In genomic region chr10:44360632-44361031, GRCm38 (mm10) we compare ENCODE assay signal across 16 mouse cellular contexts.
A peak's percentile ranks its signal among the peaks of the same experiment; 100 is the strongest.
DNase-seq lines count a peak whose midpoint lies in the region; ATAC-seq lines count a peak whose summit lies in the region.
"Had no signal": no experiment of that assay in that cellular context is flagged by ENCODE, and none has a peak within 500 bp of the region (broad histone marks: within the 10 kb centered on the region; RNA-seq: fewer than 3 reads in every experiment).

No protein-coding gene starts in this region.

- DNase-seq in embryonic facial prominence, embryonic 10.5 days (ENCODE audit: low spot score): no peak
- DNase-seq in hindbrain, embryonic 14.5 days (ENCODE audit: low spot score): no peak
- DNase-seq in urinary bladder, adult 2 months (ENCODE audit: low spot score): no peak
- DNase-seq: adrenal gland, postnatal 36 days; cerebellum, adult 8-10 months; kidney, adult 18-20 months; kidney, postnatal 10 days; lung, postnatal 10 days; thymus, adult 18-20 months had no signal

- H3K27me3 ChIP-seq in embryonic facial prominence, embryonic 12.5 days: no peaks in the 10 kb centered on the region
- H3K27me3 ChIP-seq in embryonic facial prominence, embryonic 10.5 days (replicated peaks; ENCODE audit: low read depth, poor library complexity, severe bottlenecking): no peaks in the 10 kb centered on the region
- H3K27me3 ChIP-seq in hindbrain, embryonic 16.5 days (replicated peaks; ENCODE audit: control insufficient read depth, insufficient read depth, low read length): no peaks in the 10 kb centered on the region
- no peaks in the 10 kb centered on the region for H3K27me3 ChIP-seq in hindbrain, embryonic 14.5 days (ENCODE audit: control insufficient read depth, insufficient read depth, low read length)
- H3K27me3 ChIP-seq in midbrain, embryonic 13.5 days: no peaks in the 10 kb centered on the region
- H3K27me3 ChIP-seq in midbrain, embryonic 15.5 days (replicated peaks): no peaks in the 10 kb centered on the region
- H3K27me3 ChIP-seq in liver, embryonic 12.5 days (replicated peaks): no peaks in the 10 kb centered on the region
- H3K27me3 ChIP-seq: stomach, embryonic 15.5 days had no signal

- H3K27ac ChIP-seq in embryonic facial prominence, embryonic 12.5 days: no peak overlapping the region
- no peak overlapping the region for H3K27ac ChIP-seq in embryonic facial prominence, embryonic 10.5 days (replicated peaks)
- H3K27ac ChIP-seq in hindbrain, embryonic 16.5 days (ENCODE audit: low read depth, low read length): no peak overlapping the region
- no peak overlapping the region for H3K27ac ChIP-seq in hindbrain, embryonic 14.5 days
- H3K27ac ChIP-seq in midbrain, embryonic 13.5 days: no peak overlapping the region
- H3K27ac ChIP-seq in midbrain, embryonic 15.5 days: no peak overlapping the region
- H3K27ac ChIP-seq in liver, embryonic 12.5 days: no peak overlapping the region
- H3K27ac ChIP-seq: layer of hippocampus, adult 2 months; stomach, embryonic 15.5 days had no signal

- H3K9ac ChIP-seq in embryonic facial prominence, embryonic 12.5 days: 0 out of 2 replicates have a peak overlapping the region, but pooled peaks have one; percentile 19
- H3K9ac ChIP-seq in hindbrain, embryonic 16.5 days (ENCODE audit: low read depth, low read length): no peak overlapping the region
- H3K9ac ChIP-seq in hindbrain, embryonic 14.5 days: no peak overlapping the region
- H3K9ac ChIP-seq in midbrain, embryonic 13.5 days (replicated peaks): no peak overlapping the region
- no peak overlapping the region for H3K9ac ChIP-seq in midbrain, embryonic 15.5 days
- H3K9ac ChIP-seq in liver, embryonic 12.5 days: no peak overlapping the region
- H3K9ac ChIP-seq: stomach, embryonic 15.5 days had no signal

- no peaks in the 10 kb centered on the region for H3K9me3 ChIP-seq in embryonic facial prominence, embryonic 12.5 days
- no peaks in the 10 kb centered on the region for H3K9me3 ChIP-seq in embryonic facial prominence, embryonic 10.5 days
- H3K9me3 ChIP-seq in hindbrain, embryonic 16.5 days (ENCODE audit: control insufficient read depth, low read length): no peaks in the 10 kb centered on the region
- no peaks in the 10 kb centered on the region for H3K9me3 ChIP-seq in hindbrain, embryonic 14.5 days (ENCODE audit: control insufficient read depth, low read length)
- H3K9me3 ChIP-seq in midbrain, embryonic 13.5 days: no peaks in the 10 kb centered on the region
- no peaks in the 10 kb centered on the region for H3K9me3 ChIP-seq in midbrain, embryonic 15.5 days
- no peaks in the 10 kb centered on the region for H3K9me3 ChIP-seq in liver, embryonic 12.5 days (replicated peaks)
- H3K9me3 ChIP-seq: stomach, embryonic 15.5 days had no signal

- peaks cover 6% of the 10 kb centered on the region; the same call in 1 of the 2 replicates for H3K4me1 ChIP-seq in embryonic facial prominence, embryonic 12.5 days
- H3K4me1 ChIP-seq in embryonic facial prominence, embryonic 10.5 days: peaks cover 23% of the 10 kb centered on the region
- H3K4me1 ChIP-seq in hindbrain, embryonic 16.5 days (ENCODE audit: control insufficient read depth, insufficient read depth, low read depth, low read length): no peaks in the 10 kb centered on the region; the same call in 1 of the 2 replicates
- H3K4me1 ChIP-seq in hindbrain, embryonic 14.5 days (replicated peaks; ENCODE audit: control insufficient read depth, insufficient read depth, low read length): 0 out of 2 replicates have a peak, but pooled peaks cover 4% of the 10 kb centered on the region
- H3K4me1 ChIP-seq in midbrain, embryonic 13.5 days (replicated peaks): peaks cover 4% of the 10 kb centered on the region; the same call in 1 of the 2 replicates
- 0 out of 2 replicates have a peak, but pooled peaks cover 4% of the 10 kb centered on the region for H3K4me1 ChIP-seq in midbrain, embryonic 15.5 days
- peaks cover 9% of the 10 kb centered on the region; the same call in 1 of the 2 replicates for H3K4me1 ChIP-seq in liver, embryonic 12.5 days
- H3K4me1 ChIP-seq: stomach, embryonic 15.5 days had no signal

- ATAC-seq in embryonic facial prominence, embryonic 12.5 days (ENCODE audit: insufficient number of reproducible peaks, insufficient read depth, low FRiP score, low TSS enrichment): no peak
- ATAC-seq in hindbrain, embryonic 16.5 days: peak; percentile 54
- no peak for ATAC-seq in hindbrain, embryonic 14.5 days (ENCODE audit: low FRiP score)
- 0 out of 2 replicates have a peak, but pooled peaks have one; percentile 37 for ATAC-seq in midbrain, embryonic 13.5 days
- ATAC-seq in midbrain, embryonic 15.5 days (replicated peaks): no peak
- ATAC-seq in liver, embryonic 12.5 days: no peak

- H3K36me3 ChIP-seq in embryonic facial prominence, embryonic 12.5 days: no peaks in the 10 kb centered on the region
- H3K36me3 ChIP-seq in embryonic facial prominence, embryonic 10.5 days (replicated peaks): peaks cover 3% of the 10 kb centered on the region; the same call in 1 of the 2 replicates
- H3K36me3 ChIP-seq in hindbrain, embryonic 16.5 days (ENCODE audit: control insufficient read depth, insufficient read depth, low read length): no peaks in the 10 kb centered on the region
- H3K36me3 ChIP-seq in hindbrain, embryonic 14.5 days (replicated peaks; ENCODE audit: control insufficient read depth, insufficient read depth): 0 out of 2 replicates have a peak, but pooled peaks cover 3% of the 10 kb centered on the region
- H3K36me3 ChIP-seq in midbrain, embryonic 13.5 days: no peaks in the 10 kb centered on the region
- H3K36me3 ChIP-seq in midbrain, embryonic 15.5 days (replicated peaks): no peaks in the 10 kb centered on the region
- H3K36me3 ChIP-seq in liver, embryonic 12.5 days: 0 out of 2 replicates have a peak, but pooled peaks cover 4% of the 10 kb centered on the region
- H3K36me3 ChIP-seq: stomach, embryonic 15.5 days had no signal

- 82% methylated on average over 11 of the region's 11 CpGs for WGBS in embryonic facial prominence, embryonic 12.5 days
- WGBS in embryonic facial prominence, embryonic 10.5 days: 82% methylated on average over 11 of the region's 11 CpGs
- WGBS in hindbrain, embryonic 16.5 days: 77% methylated on average over 11 of the region's 11 CpGs
- whole genome bisulfite sequencing in hindbrain, embryonic 14.5 days: 83% methylated on average over 11 of the region's 11 CpGs
- WGBS in midbrain, embryonic 13.5 days: 84% methylated on average over 11 of the region's 11 CpGs
- WGBS in midbrain, embryonic 15.5 days: 86% methylated on average over 11 of the region's 11 CpGs
- 84% methylated on average over 11 of the region's 11 CpGs for WGBS in liver, embryonic 12.5 days (ENCODE audit: insufficient replicate concordance)

- no peak overlapping the region for H3K4me2 ChIP-seq in embryonic facial prominence, embryonic 12.5 days (replicated peaks)
- no peak overlapping the region for H3K4me2 ChIP-seq in hindbrain, embryonic 16.5 days (ENCODE audit: low read length)
- no peak overlapping the region for H3K4me2 ChIP-seq in hindbrain, embryonic 14.5 days (replicated peaks)
- no peak overlapping the region for H3K4me2 ChIP-seq in midbrain, embryonic 13.5 days (replicated peaks)
- no peak overlapping the region for H3K4me2 ChIP-seq in midbrain, embryonic 15.5 days
- H3K4me2 ChIP-seq in liver, embryonic 12.5 days: no peak overlapping the region
- H3K4me2 ChIP-seq: stomach, embryonic 15.5 days had no signal

- no peak overlapping the region for H3K4me3 ChIP-seq in embryonic facial prominence, embryonic 12.5 days
- no peak overlapping the region for H3K4me3 ChIP-seq in embryonic facial prominence, embryonic 10.5 days
- no peak overlapping the region for H3K4me3 ChIP-seq in hindbrain, embryonic 16.5 days (ENCODE audit: low read length)
- H3K4me3 ChIP-seq in hindbrain, embryonic 14.5 days (replicated peaks; ENCODE audit: low read length): no peak overlapping the region
- H3K4me3 ChIP-seq in midbrain, embryonic 13.5 days (replicated peaks): no peak overlapping the region
- H3K4me3 ChIP-seq in midbrain, embryonic 15.5 days: no peak overlapping the region
- H3K4me3 ChIP-seq in liver, embryonic 12.5 days: no peak overlapping the region
- H3K4me3 ChIP-seq: layer of hippocampus, adult 2 months; stomach, embryonic 15.5 days had no signal

Comparison
In these comparisons a context has a peak if more than half of its experiments do, and no peak if none do; other contexts are left out.
1. ATAC-seq: peak in hindbrain, embryonic 16.5 days (single experiment) and midbrain, embryonic 13.5 days (single experiment); none in embryonic facial prominence, embryonic 12.5 days (single experiment), hindbrain, embryonic 14.5 days (single experiment), midbrain, embryonic 15.5 days (single experiment) and liver, embryonic 12.5 days (single experiment).